Mouse (Mus musculus) cerebellum, adult 11-12 months (tissue): ENCODE data around the gene 2210010C04Rik.
"Not testable (repeated sequence)": the region's sequence is repeated elsewhere in the genome, so short reads cannot be mapped to it uniquely, and the experiment has no call there.

Experiments
- DNase-seq: peaks from one replicate; pipeline ENCODE4 v3.0.0; 2022

2210010C04Rik gene

GRCm38 (mm10) chr6:41015065-41015464 lies 20.2 kb downstream of the 2210010C04Rik start:
- no peak for DNase-seq

GRCm38 (mm10) chr6:40999379-40999778 lies 35.9 kb downstream of the 2210010C04Rik start, which contains the start of gene Gm2663:
Gene Gm2663 (minus strand): TSS chr6:40999479.
- not testable (repeated sequence) for DNase-seq
